Mouse (Mus musculus): ENCODE measurements around the gene Mum1. TPM values are rescaled to one million over a fixed set of nuclear protein-coding genes. Genes with fewer than 3 reads are reported as not detected.

The Mum1 gene
- total RNA-seq, 2 experiments from 2014 or later = 12.3 to 14.3 TPM

Small RNA genes lying within 50 kb of the gene (microRNA-seq; reads per million reads assigned to microRNA genes)
- gene Mir6911 = 0 to 0.72 reads per million in 2 experiments

Other genes with a start within 250 kb of the Mum1 start
- 10 to 100 TPM; 71.5 to 72.4 TPM for gene Tmem259, start 242.1 kb upstream of the Mum1 start, total RNA-seq (2021)
- gene Cnn2, start 237.8 kb upstream of the Mum1 start, total RNA-seq (2021) = 1 to 10 TPM; 5.2 to 6.0 TPM
- gene Abca7, start 229.9 kb upstream of the Mum1 start, total RNA-seq (2021) = 1 to 10 TPM; 5.4 to 5.8 TPM
- 1 to 10 TPM; 1.1 to 2.7 TPM for gene Arhgap45, start 209.8 kb upstream of the Mum1 start, total RNA-seq (2021)
- 10 to 100 TPM; 36.0 to 42.5 TPM for gene Polr2e, start 186.6 kb upstream of the Mum1 start, total RNA-seq (2021)
- gene Gpx4, start 179.3 kb upstream of the Mum1 start, total RNA-seq (2021) = 100 to 1,000 TPM; 500 to 536 TPM
- 1 to 10 TPM; 4.5 to 7.3 TPM for gene Sbno2, start 120.9 kb upstream of the Mum1 start, total RNA-seq (2021)
- gene Stk11, start 110.6 kb upstream of the Mum1 start, total RNA-seq (2021) = 100 to 1,000 TPM; 120 to 135 TPM
- gene Atp5d, start 87.8 kb upstream of the Mum1 start, total RNA-seq (2021) = 100 to 1,000 TPM; 600 to 616 TPM
- gene Cbarp, start 85.6 kb upstream of the Mum1 start, total RNA-seq (2021) = 1 to 10 TPM; 1.4 to 2.1 TPM
- 10 to 100 TPM; 37.6 to 49.3 TPM for gene Midn, start 78.2 kb upstream of the Mum1 start, total RNA-seq (2021)
- 10 to 100 TPM; 22.6 to 28.3 TPM for gene Cirbp, start 60.4 kb upstream of the Mum1 start, total RNA-seq (2021)
- 1 to 10 TPM; 4.7 to 5.1 TPM for gene 1600002K03Rik, start 53.5 kb upstream of the Mum1 start, total RNA-seq (2021)
- under 1 TPM; 0.27 to 0.31 TPM for gene Efna2, start 47.0 kb upstream of the Mum1 start, total RNA-seq (2021)
- 100 to 1,000 TPM; 516 to 553 TPM for gene Ndufs7, start 22.7 kb downstream of the Mum1 start, total RNA-seq (2021)
- gene Gamt, start 34.6 kb downstream of the Mum1 start, total RNA-seq (2021) = 10 to 100 TPM; 35.1 to 59.8 TPM
- gene Dazap1, start 35.1 kb downstream of the Mum1 start, total RNA-seq (2021) = 10 to 100 TPM; 30.0 to 40.4 TPM
- 100 to 1,000 TPM; 529 to 644 TPM for gene Rps15, start 66.0 kb downstream of the Mum1 start, total RNA-seq (2021)
- under 1 TPM; 0.54 to 0.57 TPM for gene Apc2, start 69.5 kb downstream of the Mum1 start, total RNA-seq (2021)
- gene 2310011J03Rik, start 94.1 kb downstream of the Mum1 start, total RNA-seq (2021) = 1 to 10 TPM; 5.5 to 6.2 TPM
- gene Pcsk4, start 103.1 kb downstream of the Mum1 start, total RNA-seq (2021) = 1 to 10 TPM; 1.1 to 2.0 TPM
- 1 to 10 TPM; 1.3 to 1.5 TPM for gene Reep6, start 103.5 kb downstream of the Mum1 start, total RNA-seq (2021)
- 10 to 100 TPM; 27.4 to 38.1 TPM for gene Adamtsl5, start 122.0 kb downstream of the Mum1 start, total RNA-seq (2021)
- gene Plk5, start 130.0 kb downstream of the Mum1 start, total RNA-seq (2021) = under 1 TPM; 0.15 to 0.20 TPM
- gene Mex3d, start 161.2 kb downstream of the Mum1 start, total RNA-seq (2021) = 1 to 10 TPM; 3.4 to 4.5 TPM
- 10 to 100 TPM; 95.1 to 99.9 TPM for gene Mbd3, start 173.1 kb downstream of the Mum1 start, total RNA-seq (2021)
- 100 to 1,000 TPM; 825 to 866 TPM for gene Uqcr11, start 180.4 kb downstream of the Mum1 start, total RNA-seq (2021)
- 10 to 100 TPM; 11.0 to 12.0 TPM for gene Tcf3, start 207.2 kb downstream of the Mum1 start, total RNA-seq (2021)